Mouse (Mus musculus) lung, adult 2 months (tissue): Measurements from ENCODE around the gene Col1a2.

Source experiments
- CTCF ChIP-seq: fragments of 200-500 bp; IDR thresholded peaks from 2 replicates; pipeline ENCODE4 v1.5.1; 2011; ENCODE audit warnings: mild to moderate bottlenecking, low read length, control low read depth; ENCODE audit not compliant: insufficient read depth
- POLR2A ChIP-seq: fragments of 200-500 bp; IDR thresholded peaks from 2 replicates; pipeline ENCODE4 v1.6.1; 2011; ENCODE audit warnings: low read depth, mild to moderate bottlenecking, control low read depth, low read length, borderline replicate concordance; ENCODE audit errors: extremely low read depth

GRCm38 (mm10) chr6:4514671-4515070 is 10.1 kb downstream of the Col1a2 start:
- TF ChIP-seq CTCF (no peak), POLR2A (no peak)
